Mouse (Mus musculus) hematopoietic stem cell, adult 5-6 weeks (primary cell): Measurements from ENCODE around the gene Cnot1. TPM values are rescaled to one million over a fixed set of nuclear protein-coding genes. Genes with fewer than 3 reads are reported as not detected.
A peak's percentile ranks its signal among the peaks of the same experiment; 100 is the strongest.
"Not testable (repeated sequence)": the region's sequence is repeated elsewhere in the genome, so short reads cannot be mapped to it uniquely, and the experiment has no call there.

Source experiments
- ATAC-seq, 2 experiments: fragments of 125-278 bp in 1 of 2; replicated peaks in 1 of 2; 2 replicates each; pipeline ENCODE4 v1.8.0; 2016 to 2017; ENCODE audit warnings: inconsistent platforms in 2 of 2, mild to moderate bottlenecking in 2 of 2, moderate number of reproducible peaks in 2 of 2, low read depth in 1 of 2, moderate TSS enrichment in 1 of 2; ENCODE audit not compliant: low FRiP score in 2 of 2, poor library complexity in 2 of 2, severe bottlenecking in 2 of 2, insufficient read depth in 1 of 2, low TSS enrichment in 1 of 2
- total RNA-seq: library from RNA; stranded (forward); fragments of 172-1452, 232-1000 nt; gene quantifications from 2 replicates; pipeline ENCODE4 v1.2.3, GENCODE M21; 2017

Cnot1 gene
- total RNA-seq, 1 experiment from 2014 or later: 141 TPM

GRCm38 (mm10) chr8:95822699-95823098 is 15.4 kb upstream of the Cnot1 start:
- ATAC-seq: no peak

- no peak for ATAC-seq
Observed at GRCm38 (mm10) chr8:95822096-95822495, 14.8 kb upstream of the Cnot1 start.

- no peak for ATAC-seq
Observed at GRCm38 (mm10) chr8:95821266-95821665, 14.0 kb upstream of the Cnot1 start.

GRCm38 (mm10) chr8:95818211-95818610 is 10.9 kb upstream of the Cnot1 start:
- no peak for ATAC-seq

- ATAC-seq: no peak
Observed at GRCm38 (mm10) chr8:95817597-95817996, 10.3 kb upstream of the Cnot1 start.

GRCm38 (mm10) chr8:95816044-95816708 is 8.9 kb upstream of the Cnot1 start:
- no peak for ATAC-seq

- 0 out of 4 replicates have a peak, but pooled peaks of 1 of the 2 experiments have one; percentile 12 for ATAC-seq
Observed at GRCm38 (mm10) chr8:95810184-95810591, 2.9 kb upstream of the Cnot1 start.

GRCm38 (mm10) chr8:95809116-95809515 is 1.9 kb upstream of the Cnot1 start:
- no peak for ATAC-seq

GRCm38 (mm10) chr8:95808631-95809030 is 1.4 kb upstream of the Cnot1 start:
- ATAC-seq: no peak

- peak; percentile 86 to 91 for ATAC-seq
Observed at GRCm38 (mm10) chr8:95807861-95808260, 597 bp upstream of the Cnot1 start.

- ATAC-seq: no peak
Observed at GRCm38 (mm10) chr8:95806461-95807191, 638 bp downstream of the Cnot1 start.

- ATAC-seq: no peak
Observed at GRCm38 (mm10) chr8:95805482-95805881, 1.8 kb downstream of the Cnot1 start.

- ATAC-seq: no peak
Observed at GRCm38 (mm10) chr8:95802231-95802630, 5.0 kb downstream of the Cnot1 start.

GRCm38 (mm10) chr8:95801476-95802064 is 5.7 kb downstream of the Cnot1 start:
- ATAC-seq: no peak

- no peak for ATAC-seq
Observed at GRCm38 (mm10) chr8:95800353-95800752, 6.9 kb downstream of the Cnot1 start.

- no peak for ATAC-seq
Observed at GRCm38 (mm10) chr8:95799891-95800290, 7.4 kb downstream of the Cnot1 start.

- ATAC-seq: no peak
Observed at GRCm38 (mm10) chr8:95799117-95799516, 8.1 kb downstream of the Cnot1 start.

- ATAC-seq: not testable (repeated sequence)
Observed at GRCm38 (mm10) chr8:95795333-95796061, 11.8 kb downstream of the Cnot1 start.
